Mouse (Mus musculus): ENCODE data around the gene Pde1c.

Pde1c gene

GRCm38 (mm10) chr6:56447917-56448316, 121.0 kb downstream of the Pde1c start:
- DNase-seq (ENCODE audit: low spot score) = no peak

- DNase-seq (ENCODE audit: low spot score) = no peak
Measured at GRCm38 (mm10) chr6:56441501-56441900, 127.4 kb downstream of the Pde1c start.

- no peak for DNase-seq (ENCODE audit: low spot score)
Measured at GRCm38 (mm10) chr6:56425846-56426245, 143.1 kb downstream of the Pde1c start.

- DNase-seq (ENCODE audit: low spot score) = no peak
Measured at GRCm38 (mm10) chr6:56422866-56423265, 146.0 kb downstream of the Pde1c start.

GRCm38 (mm10) chr6:56416191-56416590, 152.7 kb downstream of the Pde1c start:
- no peak for DNase-seq (ENCODE audit: low spot score)

GRCm38 (mm10) chr6:56389178-56389577, 179.7 kb downstream of the Pde1c start:
- DNase-seq (ENCODE audit: low spot score) = no peak

- no peak for DNase-seq (ENCODE audit: low spot score)
Measured at GRCm38 (mm10) chr6:56376359-56376758, 192.5 kb downstream of the Pde1c start.

GRCm38 (mm10) chr6:56374180-56374579, 194.7 kb downstream of the Pde1c start:
- no peak for DNase-seq (ENCODE audit: low spot score)

GRCm38 (mm10) chr6:56373753-56374152, 195.2 kb downstream of the Pde1c start:
- DNase-seq (ENCODE audit: low spot score) = no peak

- no peak for DNase-seq (ENCODE audit: low spot score)
Measured at GRCm38 (mm10) chr6:56373046-56373751, 195.7 kb downstream of the Pde1c start.

- DNase-seq (ENCODE audit: low spot score) = no peak
Measured at GRCm38 (mm10) chr6:56369462-56369861, 199.4 kb downstream of the Pde1c start.

GRCm38 (mm10) chr6:56368116-56368515, 200.8 kb downstream of the Pde1c start:
- DNase-seq (ENCODE audit: low spot score) = no peak

GRCm38 (mm10) chr6:56367257-56367656, 201.6 kb downstream of the Pde1c start:
- no peak for DNase-seq (ENCODE audit: low spot score)

GRCm38 (mm10) chr6:56362650-56363049, 206.3 kb downstream of the Pde1c start:
- no peak for DNase-seq (ENCODE audit: low spot score)

GRCm38 (mm10) chr6:56362128-56362545, 206.8 kb downstream of the Pde1c start:
- no peak for DNase-seq (ENCODE audit: low spot score)

- no peak for DNase-seq (ENCODE audit: low spot score)
Measured at GRCm38 (mm10) chr6:56361348-56362127, 207.4 kb downstream of the Pde1c start.

GRCm38 (mm10) chr6:56360086-56360485, 208.8 kb downstream of the Pde1c start:
- DNase-seq (ENCODE audit: low spot score) = no peak

- no peak for DNase-seq (ENCODE audit: low spot score)
Measured at GRCm38 (mm10) chr6:56359126-56359525, 209.8 kb downstream of the Pde1c start.

- no peak for DNase-seq (ENCODE audit: low spot score)
Measured at GRCm38 (mm10) chr6:56347207-56347606, 221.7 kb downstream of the Pde1c start.

- no peak for DNase-seq (ENCODE audit: low spot score)
Measured at GRCm38 (mm10) chr6:56345082-56345481, 223.8 kb downstream of the Pde1c start.

GRCm38 (mm10) chr6:56342005-56342404, 226.9 kb downstream of the Pde1c start:
- no peak for DNase-seq (ENCODE audit: low spot score)

- no peak for DNase-seq (ENCODE audit: low spot score)
Measured at GRCm38 (mm10) chr6:56335811-56336446, 233.0 kb downstream of the Pde1c start.

- no peak for DNase-seq (ENCODE audit: low spot score)
Measured at GRCm38 (mm10) chr6:56332149-56332548, 236.8 kb downstream of the Pde1c start.
